Mouse (Mus musculus) ovary, postnatal 14 days (tissue): ENCODE data around the gene Hsd3b7.

Experiments used
- DNase-seq: peaks from one replicate; pipeline ENCODE4 v3.0.0; 2022; ENCODE audit warnings: low spot score

Hsd3b7 gene

GRCm38 (mm10) chr7:127776426-127776825, 24.0 kb upstream of the Hsd3b7 start, which contains the start of gene Setd1a:
TSS of gene Setd1a (plus strand) at chr7:127776670.
- peak; percentile 86 for DNase-seq

- peak; percentile 94 for DNase-seq
Observed at GRCm38 (mm10) chr7:127776878-127777473, 23.4 kb upstream of the Hsd3b7 start.

- DNase-seq, result peak; percentile 55
Observed at GRCm38 (mm10) chr7:127777474-127778266, 22.7 kb upstream of the Hsd3b7 start.

- DNase-seq, result no peak
Observed at GRCm38 (mm10) chr7:127778350-127778749, 22.1 kb upstream of the Hsd3b7 start.

- no peak for DNase-seq
Observed at GRCm38 (mm10) chr7:127785308-127785707, 15.1 kb upstream of the Hsd3b7 start, which contains the start of gene Gm49388. TSS of gene Gm49388 (plus strand) at chr7:127785608.

- DNase-seq, result no peak
Observed at GRCm38 (mm10) chr7:127797076-127797845, 3.1 kb upstream of the Hsd3b7 start.

GRCm38 (mm10) chr7:127798591-127798990, 1.8 kb upstream of the Hsd3b7 start:
- DNase-seq, result no peak

- DNase-seq, result no peak
Observed at GRCm38 (mm10) chr7:127799211-127799610, 1.2 kb upstream of the Hsd3b7 start.

- no peak for DNase-seq
Observed at GRCm38 (mm10) chr7:127799738-127800137, 666 bp upstream of the Hsd3b7 start.

- no peak for DNase-seq
Observed at GRCm38 (mm10) chr7:127801010-127801621, 712 bp downstream of the Hsd3b7 start.

GRCm38 (mm10) chr7:127802313-127802712, 1.9 kb downstream of the Hsd3b7 start:
- no peak for DNase-seq

GRCm38 (mm10) chr7:127808821-127809220, 8.4 kb downstream of the Hsd3b7 start:
- no peak for DNase-seq

GRCm38 (mm10) chr7:127809846-127810245, 9.4 kb downstream of the Hsd3b7 start:
- no peak for DNase-seq

- no peak for DNase-seq
Observed at GRCm38 (mm10) chr7:127810650-127811049, 10.2 kb downstream of the Hsd3b7 start.

GRCm38 (mm10) chr7:127811240-127811639, 10.8 kb downstream of the Hsd3b7 start:
- DNase-seq, result no peak

- no peak for DNase-seq
Observed at GRCm38 (mm10) chr7:127812292-127812691, 11.9 kb downstream of the Hsd3b7 start.

- DNase-seq, result no peak
Observed at GRCm38 (mm10) chr7:127813821-127814220, 13.4 kb downstream of the Hsd3b7 start.

- DNase-seq, result peak; percentile 46
Observed at GRCm38 (mm10) chr7:127814241-127814921, 14.0 kb downstream of the Hsd3b7 start.

GRCm38 (mm10) chr7:127815116-127815665, 14.8 kb downstream of the Hsd3b7 start:
- DNase-seq, result no peak

- peak; percentile 51 for DNase-seq
Observed at GRCm38 (mm10) chr7:127815954-127816821, 15.8 kb downstream of the Hsd3b7 start.
